In genomic region chr17:35240384-35241304, GRCm38 (mm10) we compare ENCODE assay signal across 8 mouse cellular contexts. TPM values are rescaled to one million over a fixed set of nuclear protein-coding genes. Genes with fewer than 3 reads are reported as not detected.
A peak's percentile ranks its signal among the peaks of the same experiment; 100 is the strongest.
DNase-seq lines count a peak whose midpoint lies in the region; ATAC-seq and TF ChIP-seq lines count a peak whose summit lies in the region.

No protein-coding gene starts in this region.

- H3K27ac ChIP-seq in lung, postnatal 0 days (ENCODE audit: low read length), result peak overlapping the region; percentile 100
- H3K27ac ChIP-seq in forebrain, embryonic 11.5 days (ENCODE audit: low read depth, low read length), result peak overlapping the region; percentile 93; the same call in 1 of the 2 replicates
- H3K27ac ChIP-seq in kidney, adult 2 months (ENCODE audit: insufficient read depth, low read depth, low read length), result peak overlapping the region; percentile 100
- H3K27ac ChIP-seq in midbrain, embryonic 16.5 days (ENCODE audit: low read length), result peak overlapping the region; percentile 99

- peaks cover 16% of the 10 kb centered on the region; the same call in 1 of the 2 replicates for H3K36me3 ChIP-seq in lung, postnatal 0 days (ENCODE audit: insufficient read depth, low read length)
- peaks cover 17% of the 10 kb centered on the region for H3K36me3 ChIP-seq in forebrain, embryonic 11.5 days (ENCODE audit: control insufficient read depth, insufficient read depth, low read length)
- H3K36me3 ChIP-seq in kidney, adult 2 months (ENCODE audit: control insufficient read depth, insufficient read depth, low read length), result peaks cover 5% of the 10 kb centered on the region; the same call in 1 of the 2 replicates
- H3K36me3 ChIP-seq in midbrain, embryonic 16.5 days (ENCODE audit: control insufficient read depth, insufficient read depth, low read length), result peaks cover 15% of the 10 kb centered on the region

- no peak for TF ChIP-seq EP300 in lung, postnatal 0 days (IDR thresholded peaks at IDR 0.05)

- no peak for ATAC-seq in lung, postnatal 0 days
- ATAC-seq in forebrain, embryonic 11.5 days (replicated peaks; ENCODE audit: low FRiP score), result no peak
- peak; percentile 1; the same call in 1 of the 2 replicates for ATAC-seq in midbrain, embryonic 16.5 days

- no peak for TF ChIP-seq CTCF in lung, postnatal 0 days (IDR thresholded peaks at IDR 0.05)
- TF ChIP-seq CTCF in kidney, adult 2 months (conservative IDR thresholded peaks at IDR 0.05; ENCODE audit: insufficient read depth, insufficient read length, low read depth, low read length), result no peak

- H3K9me3 ChIP-seq in lung, postnatal 0 days (ENCODE audit: low read length), result no peaks in the 10 kb centered on the region
- H3K9me3 ChIP-seq in forebrain, embryonic 11.5 days (ENCODE audit: control insufficient read depth, low read length), result no peaks in the 10 kb centered on the region
- no peaks in the 10 kb centered on the region for H3K9me3 ChIP-seq in midbrain, embryonic 16.5 days (replicated peaks; ENCODE audit: control insufficient read depth, low read length, poor library complexity, severe bottlenecking)

- no peak for DNase-seq in lung, postnatal 0 days (ENCODE audit: low spot score)
- no peak for DNase-seq in lung, postnatal 36 days
- DNase-seq in forebrain, embryonic 11.5 days (ENCODE audit: low spot score), result no peak
- DNase-seq in kidney, adult 2 months, result peak; percentile 83
- no peak for DNase-seq in spleen, postnatal 10 days (ENCODE audit: low spot score in 2 of 2)
- no peak for DNase-seq in left cerebral cortex, adult 18-20 months (ENCODE audit: low spot score in 2 of 2)
- no peak for DNase-seq in Muller cell, postnatal 12 days (ENCODE audit: inconsistent ontology term)

- peak overlapping the region; percentile 81 for H3K4me2 ChIP-seq in lung, postnatal 0 days (replicated peaks; ENCODE audit: low read depth, low read length)
- H3K4me2 ChIP-seq in forebrain, embryonic 11.5 days (ENCODE audit: low read depth, low read length, severe bottlenecking), result peak overlapping the region; percentile 96
- peak overlapping the region; percentile 73 for H3K4me2 ChIP-seq in midbrain, embryonic 16.5 days (ENCODE audit: low read length)

- H3K27me3 ChIP-seq in lung, postnatal 0 days (replicated peaks; ENCODE audit: insufficient read depth, low read length), result no peaks in the 10 kb centered on the region
- H3K27me3 ChIP-seq in forebrain, embryonic 11.5 days (ENCODE audit: control insufficient read depth, insufficient read depth, low read length), result no peaks in the 10 kb centered on the region
- H3K27me3 ChIP-seq in kidney, adult 2 months (replicated peaks; ENCODE audit: control insufficient read depth, insufficient read depth, low read length), result no peaks in the 10 kb centered on the region
- no peaks in the 10 kb centered on the region for H3K27me3 ChIP-seq in midbrain, embryonic 16.5 days (ENCODE audit: control insufficient read depth, insufficient read depth, low read depth, low read length)

- 21% methylated on average over 12 of the region's 12 CpGs for WGBS in lung, postnatal 0 days
- WGBS in forebrain, embryonic 11.5 days, result 33% methylated on average over 12 of the region's 12 CpGs
- WGBS in kidney, adult 2 months, result 15% methylated on average over 12 of the region's 12 CpGs
- 26% methylated on average over 12 of the region's 12 CpGs for WGBS in midbrain, embryonic 16.5 days

- peak overlapping the region; percentile 99 for H3K9ac ChIP-seq in lung, postnatal 0 days (replicated peaks; ENCODE audit: low read depth)
- H3K9ac ChIP-seq in forebrain, embryonic 11.5 days (ENCODE audit: low read length), result peak overlapping the region; percentile 99
- H3K9ac ChIP-seq in midbrain, embryonic 16.5 days (ENCODE audit: low read depth, low read length), result peak overlapping the region; percentile 52

- H3K4me1 ChIP-seq in lung, postnatal 0 days (ENCODE audit: insufficient read depth, low read depth, low read length), result peaks cover 21% of the 10 kb centered on the region
- H3K4me1 ChIP-seq in forebrain, embryonic 11.5 days (replicated peaks; ENCODE audit: control insufficient read depth, insufficient read depth, low read length), result peaks cover 26% of the 10 kb centered on the region
- H3K4me1 ChIP-seq in kidney, adult 2 months (ENCODE audit: control insufficient read depth, insufficient read depth, low read length), result peaks cover 13% of the 10 kb centered on the region; the same call in 1 of the 2 replicates
- peaks cover 42% of the 10 kb centered on the region for H3K4me1 ChIP-seq in midbrain, embryonic 16.5 days (ENCODE audit: control insufficient read depth, insufficient read depth, low read length)

- peak; percentile 6 for TF ChIP-seq POLR2A in kidney, adult 2 months (IDR thresholded peaks at IDR 0.05; ENCODE audit: low read depth, low read length)

- H3K4me3 ChIP-seq in lung, postnatal 0 days (ENCODE audit: low read depth, low read length), result peak overlapping the region; percentile 91
- peak overlapping the region; percentile 84 for H3K4me3 ChIP-seq in forebrain, embryonic 11.5 days (ENCODE audit: low read depth, low read length)
- peak overlapping the region; percentile 61 for H3K4me3 ChIP-seq in kidney, adult 2 months (ENCODE audit: insufficient read depth, low read depth, low read length)
- peak overlapping the region; percentile 96 for H3K4me3 ChIP-seq in midbrain, embryonic 16.5 days (ENCODE audit: low read depth, low read length)

RNA-seq across cellular contexts. Expression of gene Ddx39b, which starts 0.9 kb away (rescaled TPM):
- polyA plus RNA-seq in lung, postnatal 0 days (2015; fragmentation: Nextera tagmentation; extraction: Ambion mirVana), result 161 and 170 TPM in 2 replicates
- 717 and 756 TPM in 2 replicates for polyA plus RNA-seq in forebrain, embryonic 11.5 days (2014; fragmentation: Nextera tagmentation; extraction: Ambion mirVana)
- 203 and 206 TPM in 2 replicates for polyA plus RNA-seq in kidney, adult 2 months (2012; rRNA removed)
- 339 and 357 TPM in 2 replicates for polyA plus RNA-seq in midbrain, embryonic 16.5 days (2015; fragmentation: Nextera tagmentation; extraction: Ambion mirVana)
- 100 to 1,000 TPM; 201 to 213 TPM for total RNA-seq in left cerebral cortex, adult 18-20 months (2021)

RNA-seq across cellular contexts. Expression of gene Nfkbil1, which starts 5.1 kb away (rescaled TPM):
- polyA plus RNA-seq in lung, postnatal 0 days (2015; fragmentation: Nextera tagmentation; extraction: Ambion mirVana), result 11.2 and 12.2 TPM in 2 replicates
- polyA plus RNA-seq in forebrain, embryonic 11.5 days (2014; fragmentation: Nextera tagmentation; extraction: Ambion mirVana), result 4.3 and 5.5 TPM in 2 replicates
- polyA plus RNA-seq in kidney, adult 2 months (2012; rRNA removed), result 11.5 and 11.7 TPM in 2 replicates
- 9.2 and 9.4 TPM in 2 replicates for polyA plus RNA-seq in midbrain, embryonic 16.5 days (2015; fragmentation: Nextera tagmentation; extraction: Ambion mirVana)
- total RNA-seq in left cerebral cortex, adult 18-20 months (2021), result 10 to 100 TPM; 11.6 to 14.9 TPM

RNA-seq across cellular contexts. Expression of gene Atp6v1g2, which starts 7.2 kb away (rescaled TPM):
- 4.7 and 6.1 TPM in 2 replicates for polyA plus RNA-seq in lung, postnatal 0 days (2015; fragmentation: Nextera tagmentation; extraction: Ambion mirVana)
- polyA plus RNA-seq in forebrain, embryonic 11.5 days (2014; fragmentation: Nextera tagmentation; extraction: Ambion mirVana), result 12.1 and 14.2 TPM in 2 replicates
- polyA plus RNA-seq in kidney, adult 2 months (2012; rRNA removed), result 6.6 and 6.7 TPM in 2 replicates
- 111 and 139 TPM in 2 replicates for polyA plus RNA-seq in midbrain, embryonic 16.5 days (2015; fragmentation: Nextera tagmentation; extraction: Ambion mirVana)
- total RNA-seq in left cerebral cortex, adult 18-20 months (2021), result 100 to 1,000 TPM; 587 to 598 TPM

RNA-seq across cellular contexts. Expression of gene Gm16181, which starts 20.0 kb away (rescaled TPM):
- polyA plus RNA-seq in lung, postnatal 0 days (2015; fragmentation: Nextera tagmentation; extraction: Ambion mirVana), result 0.60 TPM in 1 of 2 replicates, not detected in the other
- 0.85 TPM in 1 of 2 replicates, not detected in the other for polyA plus RNA-seq in forebrain, embryonic 11.5 days (2014; fragmentation: Nextera tagmentation; extraction: Ambion mirVana)
- polyA plus RNA-seq in kidney, adult 2 months (2012; rRNA removed), result not detected in 2 replicates
- 0.38 and 0.57 TPM in 2 replicates for polyA plus RNA-seq in midbrain, embryonic 16.5 days (2015; fragmentation: Nextera tagmentation; extraction: Ambion mirVana)
- total RNA-seq in left cerebral cortex, adult 18-20 months (2021), result not detected

RNA-seq across cellular contexts. Expression of gene H2-D1, which starts 21.9 kb away (rescaled TPM):
- 530 and 579 TPM in 2 replicates for polyA plus RNA-seq in lung, postnatal 0 days (2015; fragmentation: Nextera tagmentation; extraction: Ambion mirVana)
- polyA plus RNA-seq in forebrain, embryonic 11.5 days (2014; fragmentation: Nextera tagmentation; extraction: Ambion mirVana), result 45.8 and 51.2 TPM in 2 replicates
- polyA plus RNA-seq in kidney, adult 2 months (2012; rRNA removed), result 340 and 351 TPM in 2 replicates
- polyA plus RNA-seq in midbrain, embryonic 16.5 days (2015; fragmentation: Nextera tagmentation; extraction: Ambion mirVana), result 82.5 and 109 TPM in 2 replicates
- total RNA-seq in left cerebral cortex, adult 18-20 months (2021), result 10 to 100 TPM; 26.2 to 33.1 TPM
